Mouse (Mus musculus): ENCODE measurements around the gene Dact1.

The Dact1 gene

DNA sequence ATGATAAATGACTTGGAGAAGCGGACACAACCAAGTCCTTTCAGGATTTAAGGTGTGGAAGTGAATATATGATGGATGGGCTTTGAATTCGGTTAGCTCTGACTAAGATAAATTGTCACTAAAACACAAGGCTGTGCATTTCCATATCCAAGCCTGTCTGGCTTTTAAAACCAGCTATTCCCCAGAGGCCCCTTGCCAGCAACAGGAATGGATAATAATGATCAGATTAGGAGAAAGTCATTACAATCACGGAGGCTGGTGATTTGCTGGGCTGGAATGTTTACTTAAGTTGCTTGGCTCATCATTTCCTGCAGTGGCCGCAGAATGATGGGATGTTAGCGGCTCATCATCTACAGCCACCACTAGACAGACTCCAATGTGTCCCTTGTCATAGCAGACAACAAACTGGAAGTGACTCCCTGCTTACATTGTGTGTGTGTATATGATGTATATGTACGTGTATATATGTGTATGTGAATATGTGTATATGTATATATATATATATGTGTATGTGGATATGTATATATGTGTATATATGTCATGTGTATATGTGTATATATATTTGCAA, 28.3 kb downstream of the Dact1 start:
- DNase-seq (ENCODE audit: low spot score), result peak; percentile 42

DNA sequence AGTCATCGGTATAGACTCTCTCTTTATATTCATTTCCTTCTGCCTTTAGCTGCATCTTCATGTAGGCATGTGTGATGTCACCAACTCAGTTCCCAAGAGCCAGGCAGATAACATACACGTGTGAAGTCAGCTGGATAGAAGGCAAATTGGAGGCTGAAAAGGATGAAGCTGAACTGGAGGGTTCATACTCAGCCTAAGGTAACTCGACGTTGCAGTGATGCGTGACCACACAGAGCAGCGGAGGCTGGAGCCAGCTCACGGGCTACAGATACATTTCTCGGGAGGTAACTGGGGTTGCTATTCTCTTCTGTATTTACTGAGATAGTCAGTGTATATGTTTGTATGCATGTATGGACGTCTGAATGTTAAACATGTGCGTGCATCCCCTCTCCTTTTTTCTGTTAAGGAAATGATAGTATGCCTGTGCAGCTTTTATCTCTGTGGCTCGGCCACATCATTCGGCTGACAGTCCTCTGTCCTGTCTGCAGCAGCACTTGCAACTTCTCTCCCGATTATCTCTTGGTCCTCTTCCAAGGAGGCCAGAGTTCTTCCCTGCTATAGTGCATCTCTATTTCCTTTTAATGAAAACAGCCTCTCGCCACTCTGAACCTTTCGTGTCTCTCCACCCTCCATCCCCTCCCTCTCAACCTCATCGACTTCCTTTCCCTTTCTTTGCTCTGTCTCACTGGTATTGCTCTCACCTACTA, 29.6 kb downstream of the Dact1 start:
- DNase-seq (ENCODE audit: low spot score), result no peak

DNA sequence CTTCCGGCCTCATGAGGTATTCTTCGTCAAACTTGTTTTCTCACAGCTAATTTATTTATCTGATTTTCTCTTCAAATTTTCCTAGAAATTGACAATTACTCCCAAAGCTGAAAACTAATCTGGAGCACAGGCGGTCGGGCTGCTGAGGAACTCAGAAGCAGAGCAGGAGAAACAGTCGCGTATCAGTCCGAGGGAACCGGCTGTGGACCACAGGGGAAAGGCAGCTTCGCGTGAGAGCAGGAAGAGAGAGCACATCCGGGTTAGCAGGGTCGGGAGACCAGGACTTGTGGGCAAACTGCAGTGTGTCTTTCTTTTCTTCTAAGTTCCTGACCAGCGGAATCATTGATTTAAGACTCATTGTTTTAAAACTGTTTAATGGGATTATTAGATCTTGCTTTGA, 32.7 kb downstream of the Dact1 start:
- no peak for DNase-seq (ENCODE audit: low spot score)

DNA sequence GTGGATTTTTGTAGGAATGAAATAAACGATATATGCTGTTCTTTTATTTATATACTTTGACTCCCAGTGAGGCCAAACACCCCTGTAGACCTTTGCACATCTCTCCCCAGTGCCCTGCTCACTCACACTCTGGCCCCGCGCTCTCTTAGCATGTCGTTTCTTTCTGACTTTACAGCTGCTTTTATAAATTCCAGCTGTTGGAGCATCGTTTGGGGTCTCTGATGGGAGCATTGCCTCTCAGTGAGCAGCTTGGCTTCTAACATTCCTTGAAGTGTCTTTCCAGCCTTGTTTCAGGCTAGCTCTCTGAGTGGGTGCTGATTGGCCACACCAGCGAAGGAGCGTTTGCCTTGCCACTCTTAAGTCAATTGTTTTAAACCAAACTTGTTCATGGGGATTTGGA, 35.8 kb downstream of the Dact1 start:
- no peak for DNase-seq (ENCODE audit: low spot score)

DNA sequence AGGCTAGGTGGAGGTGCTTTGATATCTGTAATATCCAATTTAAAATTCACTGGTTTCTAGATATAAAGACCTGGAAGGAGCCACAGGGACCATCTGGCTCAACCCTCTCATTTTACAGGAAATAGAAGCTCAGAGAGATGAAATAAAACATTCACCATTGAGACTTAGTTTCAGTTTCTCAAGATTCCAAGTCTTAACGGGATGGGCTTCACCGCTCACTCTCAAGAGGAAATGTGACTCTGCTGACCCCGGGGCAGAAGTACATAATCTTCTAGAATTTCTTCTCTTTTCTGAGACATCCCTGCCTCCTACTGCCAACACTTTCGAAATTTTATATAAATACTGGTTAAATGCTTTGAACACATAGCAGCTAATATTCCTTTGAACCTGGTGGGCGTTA, 36.4 kb downstream of the Dact1 start:
- DNase-seq (ENCODE audit: low spot score), result peak; percentile 43

DNA sequence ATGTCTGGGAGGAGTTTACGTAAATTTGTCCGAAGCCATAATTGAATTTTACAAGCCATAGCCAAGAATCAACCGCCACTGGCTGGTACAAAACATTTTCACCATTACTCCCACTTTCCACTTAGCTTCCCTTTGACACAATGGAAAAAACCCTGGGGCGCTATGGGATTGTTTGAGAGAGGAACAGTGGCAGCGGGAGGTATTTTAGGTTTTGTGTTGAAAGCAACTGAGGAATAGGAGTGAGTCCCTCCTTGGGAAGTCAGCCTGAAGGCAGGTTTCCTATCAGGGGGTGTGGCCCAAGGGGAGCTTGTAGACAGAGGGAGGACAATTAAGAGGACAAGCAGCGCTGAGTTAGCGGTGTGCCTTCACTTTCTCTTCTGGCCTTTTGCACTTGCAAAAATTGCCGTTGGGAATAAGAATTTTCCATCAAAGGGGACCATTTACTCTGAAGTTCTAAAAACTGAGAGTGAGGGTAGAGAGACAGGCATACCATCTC, 38.8 kb downstream of the Dact1 start:
- no peak for DNase-seq (ENCODE audit: low spot score)

DNA sequence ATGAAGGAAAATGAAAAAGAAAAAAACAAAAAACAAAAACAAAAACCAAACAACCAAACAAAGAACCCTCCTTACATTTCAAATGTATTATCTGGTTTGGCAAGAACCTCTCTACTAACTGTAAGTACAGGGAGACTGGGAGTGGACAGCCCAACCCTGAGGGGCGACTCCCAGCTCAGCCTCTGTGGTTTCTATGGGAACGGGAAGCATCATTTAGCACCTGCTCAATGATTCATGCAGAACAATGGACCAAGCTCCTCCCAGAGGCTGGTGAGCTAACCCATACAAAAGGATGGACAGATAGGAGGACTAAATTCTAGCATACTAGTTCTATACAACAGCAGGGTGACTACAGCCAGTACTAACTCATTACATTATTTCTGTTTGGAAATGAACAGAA, 40.4 kb downstream of the Dact1 start:
- peak; percentile 56 for DNase-seq (ENCODE audit: low spot score)

DNA sequence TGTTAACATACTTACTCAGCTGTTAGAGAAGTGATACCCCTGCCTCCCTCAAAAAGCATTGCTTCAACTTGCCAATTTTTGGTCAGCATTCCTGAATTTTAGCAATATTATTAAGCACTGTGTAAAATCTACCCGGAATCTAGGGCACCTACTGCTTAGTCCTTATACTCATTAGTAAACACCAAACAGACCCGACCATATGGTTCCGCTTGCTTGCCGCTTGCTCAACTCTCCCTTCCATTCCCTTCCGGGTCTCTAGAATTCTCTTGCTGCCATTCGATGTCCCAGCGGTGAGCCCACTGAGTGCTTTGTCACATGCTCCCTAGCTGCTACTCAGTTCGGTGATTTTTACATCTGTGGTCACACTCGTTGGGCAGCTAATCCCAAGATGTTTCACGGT, 45.0 kb downstream of the Dact1 start:
- DNase-seq (ENCODE audit: low spot score), result peak; percentile 48

DNA sequence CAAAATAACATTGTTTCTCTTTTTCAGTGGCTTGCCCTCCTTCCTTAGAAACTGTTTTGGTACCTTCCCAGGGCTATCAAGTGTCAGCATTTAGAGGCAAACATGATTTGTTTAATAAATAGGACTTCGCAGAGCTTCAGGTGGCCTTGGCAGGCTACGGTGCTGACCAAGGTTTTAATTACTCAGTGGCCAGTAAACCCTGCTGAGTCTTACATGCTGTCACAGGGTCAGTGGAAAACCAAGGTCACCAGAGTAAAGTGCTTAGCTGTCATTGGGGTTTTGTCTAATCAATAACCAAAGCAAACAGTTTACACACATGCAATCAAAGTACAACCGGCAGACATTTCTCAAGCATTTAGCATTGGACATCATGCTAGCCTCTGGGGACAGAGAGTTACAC, 45.4 kb downstream of the Dact1 start:
- DNase-seq (ENCODE audit: low spot score), result no peak

DNA sequence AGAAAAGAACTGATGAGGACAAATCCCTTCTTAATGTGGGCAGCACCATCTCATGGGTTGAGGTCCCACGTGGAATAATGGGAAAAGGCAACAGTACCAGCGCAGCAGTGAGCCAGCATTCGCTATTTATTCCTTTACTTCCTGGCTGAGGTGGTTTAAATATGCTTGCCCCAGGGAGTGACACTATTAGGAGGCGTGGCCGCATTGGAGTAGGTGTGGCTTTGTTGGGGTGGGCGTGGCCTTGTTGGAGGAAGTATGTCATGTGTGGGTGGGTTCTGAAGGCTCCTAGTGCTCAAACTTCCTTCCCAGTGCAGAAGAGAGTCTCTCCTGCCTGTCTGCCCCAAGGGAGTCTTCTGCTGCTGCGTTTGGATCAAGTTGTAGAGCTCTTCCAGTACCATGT, 51.9 kb downstream of the Dact1 start:
- DNase-seq (ENCODE audit: low spot score), result no peak

DNA sequence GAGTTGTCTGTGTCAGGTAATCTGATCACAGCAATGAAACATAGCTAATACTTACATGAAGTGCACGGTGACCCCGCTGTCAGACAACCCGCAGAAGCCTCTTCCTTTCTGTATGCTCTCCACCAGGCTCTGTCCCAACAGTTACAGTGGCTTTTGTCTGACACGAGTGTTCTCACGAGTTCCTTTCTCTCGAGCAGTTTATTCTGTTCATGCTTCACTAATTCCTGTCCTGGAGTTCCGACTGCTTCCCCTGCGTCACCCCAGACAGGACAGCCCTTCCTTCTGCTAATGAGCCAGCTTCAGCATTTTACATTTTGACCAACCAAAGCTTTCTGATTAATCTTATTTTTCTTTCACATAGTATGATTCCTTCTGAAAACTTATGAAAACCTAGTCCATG, 52.7 kb downstream of the Dact1 start:
- no peak for DNase-seq (ENCODE audit: low spot score)

DNA sequence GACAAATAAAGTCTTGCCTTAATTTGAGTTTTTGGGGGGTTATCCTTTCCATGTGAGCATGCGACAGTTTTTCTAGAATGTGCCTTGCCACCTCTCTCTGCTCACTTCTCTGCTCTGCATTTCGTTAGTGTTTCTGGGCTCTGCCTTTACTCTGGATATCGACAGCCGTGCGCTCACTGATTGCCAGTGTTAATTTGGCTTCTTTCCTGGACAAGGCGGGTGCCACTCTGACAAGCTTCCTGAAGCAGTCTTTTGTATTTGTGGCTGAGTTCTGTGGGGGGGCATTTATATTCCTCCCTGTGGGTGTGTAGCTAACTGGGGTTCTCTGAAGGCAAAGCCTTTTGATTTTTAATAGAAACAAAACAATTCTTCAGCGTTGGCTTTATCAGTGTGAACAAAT, 54.4 kb downstream of the Dact1 start:
- no peak for DNase-seq (ENCODE audit: low spot score)

DNA sequence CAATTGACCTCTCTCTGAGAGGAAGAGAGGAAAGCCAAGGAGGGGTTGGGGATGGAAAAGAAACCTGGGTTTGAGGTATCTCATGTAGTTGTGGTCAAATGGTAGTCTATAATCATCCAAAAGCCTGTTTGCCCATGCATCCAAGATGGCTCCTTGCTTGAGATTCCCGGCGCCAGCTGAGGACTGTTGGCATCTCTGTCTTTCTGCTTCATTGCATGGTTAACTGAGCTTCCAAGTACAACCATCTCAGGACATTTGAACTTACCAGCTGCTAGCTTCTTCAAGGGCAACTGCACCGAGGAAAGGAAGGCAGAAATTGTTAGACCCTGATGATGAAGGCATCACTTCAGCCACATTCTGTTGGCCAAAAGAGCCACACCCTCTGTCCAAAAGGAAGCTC, 54.8 kb downstream of the Dact1 start:
- DNase-seq (ENCODE audit: low spot score), result no peak

DNA sequence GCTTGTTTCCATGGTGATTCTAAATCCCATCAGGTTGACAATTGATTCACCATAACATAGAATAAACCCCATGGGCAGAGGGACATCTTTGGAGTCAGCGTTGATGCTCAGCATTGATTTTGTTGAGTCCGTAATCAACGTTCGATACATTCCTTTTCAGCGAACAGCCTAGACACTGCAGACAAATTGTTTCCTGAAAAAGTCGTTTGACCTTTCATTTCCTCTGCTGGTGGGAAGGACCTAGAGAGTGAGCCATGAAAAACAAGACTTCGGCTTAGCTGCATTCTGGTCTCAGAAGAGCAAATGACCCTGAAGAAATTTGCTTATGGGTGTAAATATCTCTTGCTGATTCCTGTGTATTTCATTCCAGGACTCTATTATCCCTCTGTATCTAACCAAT, 55.5 kb downstream of the Dact1 start:
- no peak for DNase-seq (ENCODE audit: low spot score)

DNA sequence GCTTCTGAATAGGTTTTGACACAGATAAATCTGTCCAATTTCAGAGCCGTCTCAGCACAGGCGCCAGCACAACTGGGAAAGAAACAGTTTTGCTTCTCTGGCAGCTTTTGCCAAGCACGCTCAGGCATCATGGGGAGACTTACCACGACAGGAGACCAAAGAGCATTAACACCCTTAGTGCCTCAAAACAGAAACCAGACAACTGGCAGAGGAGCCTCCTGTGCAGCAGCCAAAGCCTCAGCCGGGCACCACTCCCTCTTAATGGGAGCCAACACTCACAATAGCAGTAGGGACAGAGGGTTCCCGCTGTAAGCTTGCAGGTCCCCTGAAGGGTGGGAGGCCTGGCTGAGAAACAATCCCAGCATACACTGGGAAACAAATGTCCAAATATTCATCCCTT, 56.5 kb downstream of the Dact1 start:
- no peak for DNase-seq (ENCODE audit: low spot score)

DNA sequence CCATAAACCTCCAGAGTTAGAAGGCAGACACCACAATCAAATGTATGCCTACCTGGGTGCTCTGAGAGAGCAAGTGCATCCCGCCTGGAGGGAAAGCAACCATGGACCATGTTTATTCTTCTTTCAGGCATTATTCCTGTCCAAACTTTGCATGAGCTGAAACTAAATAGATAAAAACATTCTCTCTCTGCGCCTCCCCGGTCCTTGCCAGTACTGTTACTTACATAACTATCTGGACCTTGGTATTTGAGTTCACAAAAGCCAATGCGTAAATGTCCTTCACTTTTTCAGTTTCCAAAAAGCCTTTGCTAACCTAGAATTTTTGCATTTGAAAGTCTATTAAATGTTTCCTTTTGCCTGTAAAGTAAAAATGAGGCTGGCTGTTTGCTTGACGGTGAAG, 58.9 kb downstream of the Dact1 start:
- no peak for DNase-seq (ENCODE audit: low spot score)
